15 mouse cellular contexts compared by ENCODE assay signal in genomic region chr10:74952830-74953443, GRCm38 (mm10). TPM values are rescaled to one million over a fixed set of nuclear protein-coding genes. Genes with fewer than 3 reads are reported as not detected.
DNase-seq lines count a peak whose midpoint lies in the region; TF ChIP-seq lines count a peak whose summit lies in the region.
"Had no signal": no experiment of that assay in that cellular context is flagged by ENCODE, and none has a peak within 500 bp of the region (broad histone marks: within the 10 kb centered on the region; RNA-seq: fewer than 3 reads in every experiment).

No protein-coding gene starts in this region.

- peaks cover 16% of the 10 kb centered on the region for H3K4me1 ChIP-seq in olfactory bulb, adult 2 months (ENCODE audit: control insufficient read depth, insufficient read depth, low read length)
- H3K4me1 ChIP-seq in limb, embryonic 10.5 days, result no peaks in the 10 kb centered on the region
- H3K4me1 ChIP-seq: heart, embryonic 15.5 days; hindbrain, embryonic 15.5 days; liver, embryonic 12.5 days; neural tube, embryonic 15.5 days had no signal

- H3K9me3 ChIP-seq in limb, embryonic 10.5 days (replicated peaks), result no peaks in the 10 kb centered on the region
- H3K9me3 ChIP-seq: heart, embryonic 15.5 days; hindbrain, embryonic 15.5 days; liver, embryonic 12.5 days; neural tube, embryonic 15.5 days had no signal

- no peaks in the 10 kb centered on the region for H3K36me3 ChIP-seq in limb, embryonic 10.5 days
- H3K36me3 ChIP-seq: heart, embryonic 15.5 days; hindbrain, embryonic 15.5 days; liver, embryonic 12.5 days; neural tube, embryonic 15.5 days had no signal

- peak overlapping the region; percentile 60 for H3K27ac ChIP-seq in olfactory bulb, adult 2 months (ENCODE audit: insufficient read depth, low read depth, low read length)
- no peak overlapping the region for H3K27ac ChIP-seq in limb, embryonic 10.5 days
- H3K27ac ChIP-seq: heart, embryonic 15.5 days; hindbrain, embryonic 15.5 days; kidney, postnatal 0 days; liver, embryonic 12.5 days; neural tube, embryonic 15.5 days had no signal

- no peak for TF ChIP-seq CTCF in olfactory bulb, adult 2 months (IDR thresholded peaks at IDR 0.05; ENCODE audit: insufficient read depth, low read depth, low read length)

- 18% methylated on average over 9 of the region's 9 CpGs for WGBS in olfactory bulb, adult 2 months
- 61% methylated on average over 9 of the region's 9 CpGs for WGBS in limb, embryonic 10.5 days

- TF ChIP-seq POLR2A in olfactory bulb, adult 2 months (IDR thresholded peaks at IDR 0.05; ENCODE audit: insufficient read depth, low read depth, low read length), result no peak

- no peak overlapping the region for H3K4me3 ChIP-seq in olfactory bulb, adult 2 months (ENCODE audit: insufficient read depth, low read depth, low read length)
- no peak overlapping the region for H3K4me3 ChIP-seq in limb, embryonic 10.5 days
- H3K4me3 ChIP-seq: heart, embryonic 15.5 days; hindbrain, embryonic 15.5 days; liver, embryonic 12.5 days; neural tube, embryonic 15.5 days had no signal

- DNase-seq in left cerebral cortex, adult 18-20 months (ENCODE audit: low spot score in 2 of 2), result peak; percentile 58 to 71
- no peak for DNase-seq in left cerebral cortex, postnatal 4 days
- DNase-seq in NIH3T3 (ENCODE audit: low read depth), result peak; percentile 31
- peak; percentile 59 to 66 for DNase-seq in frontal cortex, postnatal 36 days (ENCODE audit: low spot score in 2 of 2)
- no peak for DNase-seq in heart, postnatal 10 days
- DNase-seq in limb, embryonic 10.5 days (ENCODE audit: low spot score), result no peak
- DNase-seq: adrenal gland, postnatal 36 days; cerebellum, adult 11 months; thymus, postnatal 14 days had no signal

- H3K27me3 ChIP-seq in limb, embryonic 10.5 days (ENCODE audit: low read depth, poor library complexity, severe bottlenecking), result no peaks in the 10 kb centered on the region
- H3K27me3 ChIP-seq: hindbrain, embryonic 15.5 days; neural tube, embryonic 15.5 days had no signal

- intact Hi-C loops in left cerebral cortex, postnatal 4 days (cut with DNase I), result no loop called here
- intact Hi-C loops in heart, postnatal 10 days (cut with DNase I), result no loop called here

RNA-seq across cellular contexts. Expression of gene Gnaz, which starts 14.0 kb away (rescaled TPM):
- total RNA-seq in left cerebral cortex, adult 18-20 months (2021), result 100 to 1,000 TPM; 120 to 126 TPM
- 100 to 1,000 TPM; 134 to 150 TPM for total RNA-seq in left cerebral cortex, postnatal 4 days (2021)
- polyA plus RNA-seq in olfactory bulb, adult 2 months (2012; ENCODE audit: insufficient read depth, insufficient read length, low replicate concordance, missing spikeins), result not detected in 2 replicates
- total RNA-seq in heart, postnatal 10 days (2021), result 1 to 10 TPM; 1.3 to 1.5 TPM
- 2.6 and 3.4 TPM in 2 replicates for polyA plus RNA-seq in limb, embryonic 10.5 days (2016; fragmentation: Nextera tagmentation; extraction: Ambion mirVana)

Comparison
In these comparisons a context has a peak if more than half of its experiments do, and no peak if none do; other contexts are left out.
1. DNase-seq: peak in left cerebral cortex, adult 18-20 months (2 of 2), NIH3T3 (single experiment) and frontal cortex, postnatal 36 days (2 of 2); none in left cerebral cortex, postnatal 4 days (single experiment), heart, postnatal 10 days (0 of 2) and limb, embryonic 10.5 days (single experiment).
2. RNA of gene Gnaz, which starts 14.0 kb away (total RNA-seq): 134 to 150 TPM in left cerebral cortex, postnatal 4 days and 120 to 126 TPM in left cerebral cortex, adult 18-20 months; 1.3 to 1.5 TPM in heart, postnatal 10 days; every median in the first group is over 10 times any median in the second.